Mouse (Mus musculus): Measurements from ENCODE around the gene Aadac. TPM values are rescaled to one million over a fixed set of nuclear protein-coding genes. Genes with fewer than 3 reads are reported as not detected.

The Aadac gene
- polyA plus RNA-seq, 2 experiments = 102 to 259 TPM

DNA sequence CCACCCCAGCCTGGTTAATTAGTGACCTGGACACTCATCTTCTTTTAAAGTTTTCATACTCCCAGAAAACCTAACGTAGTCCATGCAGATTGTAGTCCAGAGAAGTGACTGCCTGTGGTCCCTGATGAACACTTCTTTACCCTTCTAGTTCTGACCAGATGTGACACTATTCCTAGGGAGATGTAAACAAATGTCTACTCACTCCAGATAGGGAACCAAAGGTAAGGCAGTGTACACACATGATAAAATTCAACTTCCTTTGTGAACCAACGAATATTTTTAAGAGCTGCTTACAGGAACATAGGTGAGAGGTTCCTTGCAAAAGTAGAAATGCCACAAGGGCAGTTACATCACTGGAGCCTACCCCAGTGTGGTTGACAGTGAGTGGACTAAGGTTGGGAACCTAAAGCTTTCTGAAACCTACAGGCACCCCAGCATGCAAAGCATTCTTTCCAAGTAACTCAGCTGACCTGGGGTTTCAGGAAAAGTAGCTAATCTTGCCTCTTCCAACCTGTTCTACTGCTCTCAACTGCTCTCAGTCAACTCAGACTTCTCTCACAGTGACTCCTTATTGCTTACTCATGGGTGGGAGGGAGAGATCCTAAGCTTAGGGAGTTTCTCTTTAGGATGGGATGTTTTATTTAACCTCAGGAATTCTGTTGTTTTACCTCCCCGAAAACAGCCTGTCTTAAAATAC, 27.9 kb downstream of the Aadac start:
- Histone ChIP-seq H3K27me3 (ENCODE audit: control insufficient read depth, insufficient read depth, low read length) (no peaks in the 10 kb centered on the region), H3K9me3 (ENCODE audit: control insufficient read depth, low read length) (no peaks in the 10 kb centered on the region), H3K4me1 (replicated peaks; ENCODE audit: control insufficient read depth in 2 of 2, insufficient read depth in 2 of 2, low read length in 1 of 2) (no peaks in the 10 kb centered on the region), H3K4me3 (ENCODE audit: insufficient read depth in 1 of 2, low read depth in 2 of 2, low read length in 2 of 2) (no peak overlapping the region), H3K9ac (replicated peaks) (no peak overlapping the region), H3K4me2 (ENCODE audit: low read depth) (no peak overlapping the region), H3K27ac (no peak overlapping the region), H3K36me3 (replicated peaks; ENCODE audit: control insufficient read depth, insufficient read depth, low read depth) (no peaks in the 10 kb centered on the region)
- no peak for DNase-seq (ENCODE audit: low read depth in 3 of 3, low spot score in 3 of 3)
- TF ChIP-seq EP300 (IDR thresholded peaks at IDR 0.05; ENCODE audit: low read depth) = no peak
- TF ChIP-seq CTCF (IDR thresholded peaks at IDR 0.05; ENCODE audit: low read depth) = no peak
- ATAC-seq (ENCODE audit: insufficient read depth) = no peak
- WGBS (ENCODE audit: insufficient replicate concordance) = 32% methylated on average over 3 of the region's 3 CpGs

GRCm38 (mm10) chr3:60053931-60054330, 28.4 kb downstream of the Aadac start:
- ATAC-seq (ENCODE audit: insufficient read depth) (no peak), DNase-seq (ENCODE audit: low read depth in 3 of 3, low spot score in 3 of 3) (no peak)
- Histone ChIP-seq H3K4me3 (ENCODE audit: insufficient read depth in 1 of 2, low read depth in 2 of 2, low read length in 2 of 2) (no peak overlapping the region), H3K9me3 (ENCODE audit: control insufficient read depth, low read length) (no peaks in the 10 kb centered on the region), H3K27ac (no peak overlapping the region), H3K36me3 (replicated peaks; ENCODE audit: control insufficient read depth, insufficient read depth, low read depth) (no peaks in the 10 kb centered on the region), H3K27me3 (ENCODE audit: control insufficient read depth, insufficient read depth, low read length) (no peaks in the 10 kb centered on the region), H3K4me1 (replicated peaks; ENCODE audit: control insufficient read depth in 2 of 2, insufficient read depth in 2 of 2, low read length in 1 of 2) (no peaks in the 10 kb centered on the region), H3K9ac (replicated peaks) (no peak overlapping the region), H3K4me2 (ENCODE audit: low read depth) (no peak overlapping the region)
- TF ChIP-seq EP300 (IDR thresholded peaks at IDR 0.05; ENCODE audit: low read depth) (no peak), CTCF (IDR thresholded peaks at IDR 0.05; ENCODE audit: low read depth) (no peak)
- 78% methylated on average over 2 of the region's 2 CpGs for WGBS (ENCODE audit: insufficient replicate concordance)

- 20% methylated on average over 3 of the region's 3 CpGs for WGBS (ENCODE audit: insufficient replicate concordance)
- Histone ChIP-seq H3K27ac (no peak overlapping the region), H3K9ac (replicated peaks) (no peak overlapping the region), H3K36me3 (replicated peaks; ENCODE audit: control insufficient read depth, insufficient read depth, low read depth) (no peaks in the 10 kb centered on the region), H3K4me2 (ENCODE audit: low read depth) (no peak overlapping the region), H3K4me1 (replicated peaks; ENCODE audit: control insufficient read depth in 2 of 2, insufficient read depth in 2 of 2, low read length in 1 of 2) (no peaks in the 10 kb centered on the region), H3K27me3 (ENCODE audit: control insufficient read depth, insufficient read depth, low read length) (no peaks in the 10 kb centered on the region), H3K9me3 (ENCODE audit: control insufficient read depth, low read length) (no peaks in the 10 kb centered on the region), H3K4me3 (ENCODE audit: insufficient read depth in 1 of 2, low read depth in 2 of 2, low read length in 2 of 2) (no peak overlapping the region)
- DNase-seq (ENCODE audit: low read depth in 3 of 3, low spot score in 3 of 3) (no peak), ATAC-seq (ENCODE audit: insufficient read depth) (no peak)
- no peak for TF ChIP-seq EP300 (IDR thresholded peaks at IDR 0.05; ENCODE audit: low read depth)
- peak; percentile 27; the same call in 1 of the 2 replicates for TF ChIP-seq CTCF (IDR thresholded peaks at IDR 0.05; ENCODE audit: low read depth)
These were observed 30.9 kb downstream of the Aadac start for GRCm38 (mm10) chr3:60056451-60056850.

DNA sequence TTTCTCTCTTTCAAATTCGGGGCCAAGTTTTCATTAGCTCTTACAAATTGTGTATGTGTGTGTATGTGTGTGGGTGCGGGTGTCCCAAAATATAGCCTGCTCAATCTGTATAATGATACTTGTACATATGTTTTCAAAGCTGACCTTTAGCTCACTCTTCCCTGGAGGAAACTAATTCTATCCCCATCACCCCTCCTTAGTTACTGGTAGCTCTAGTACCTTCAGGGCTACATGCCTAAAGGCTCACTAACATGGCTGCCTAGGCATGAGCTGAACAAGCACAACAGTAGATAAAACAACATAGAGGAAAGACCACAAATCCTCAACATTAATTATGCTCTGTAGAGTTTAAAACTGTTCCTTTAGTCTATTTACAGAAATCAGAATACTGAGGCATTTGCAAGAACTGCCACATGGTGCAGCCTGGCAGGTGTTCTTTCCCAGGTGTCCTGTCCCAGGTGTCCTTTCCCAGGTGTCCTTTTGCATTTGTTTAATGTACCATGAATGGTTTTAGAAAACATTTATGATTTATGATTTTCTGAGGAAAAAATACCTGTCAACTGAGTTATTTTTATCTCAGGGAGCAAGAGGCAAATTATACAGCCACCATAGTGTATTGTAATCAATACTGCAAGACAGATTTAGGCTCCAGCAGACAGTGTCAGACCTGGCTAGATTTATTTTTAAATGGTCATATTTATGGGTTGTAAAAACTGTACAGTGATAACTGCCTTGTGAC, 31.7 kb downstream of the Aadac start:
- Histone ChIP-seq H3K36me3 (replicated peaks; ENCODE audit: control insufficient read depth, insufficient read depth, low read depth) (no peaks in the 10 kb centered on the region), H3K4me2 (ENCODE audit: low read depth) (no peak overlapping the region), H3K27ac (no peak overlapping the region), H3K4me3 (ENCODE audit: insufficient read depth in 1 of 2, low read depth in 2 of 2, low read length in 2 of 2) (no peak overlapping the region), H3K27me3 (ENCODE audit: control insufficient read depth, insufficient read depth, low read length) (no peaks in the 10 kb centered on the region), H3K4me1 (replicated peaks; ENCODE audit: control insufficient read depth in 2 of 2, insufficient read depth in 2 of 2, low read length in 1 of 2) (no peaks in the 10 kb centered on the region), H3K9ac (replicated peaks) (no peak overlapping the region), H3K9me3 (ENCODE audit: control insufficient read depth, low read length) (no peaks in the 10 kb centered on the region)
- ATAC-seq (ENCODE audit: insufficient read depth) = no peak
- TF ChIP-seq EP300 (IDR thresholded peaks at IDR 0.05; ENCODE audit: low read depth) = no peak
- TF ChIP-seq CTCF (IDR thresholded peaks at IDR 0.05; ENCODE audit: low read depth) = no peak
- DNase-seq (ENCODE audit: low read depth in 3 of 3, low spot score in 3 of 3) = no peak
- WGBS (ENCODE audit: insufficient replicate concordance) = 60% methylated on average over 2 of the region's 2 CpGs

GRCm38 (mm10) chr3:60057809-60058082, 32.2 kb downstream of the Aadac start:
- Histone ChIP-seq H3K4me3 (ENCODE audit: insufficient read depth in 1 of 2, low read depth in 2 of 2, low read length in 2 of 2) (no peak overlapping the region), H3K4me1 (replicated peaks; ENCODE audit: control insufficient read depth in 2 of 2, insufficient read depth in 2 of 2, low read length in 1 of 2) (no peaks in the 10 kb centered on the region), H3K27me3 (ENCODE audit: control insufficient read depth, insufficient read depth, low read length) (no peaks in the 10 kb centered on the region), H3K36me3 (replicated peaks; ENCODE audit: control insufficient read depth, insufficient read depth, low read depth) (no peaks in the 10 kb centered on the region), H3K9me3 (ENCODE audit: control insufficient read depth, low read length) (no peaks in the 10 kb centered on the region), H3K27ac (no peak overlapping the region), H3K4me2 (ENCODE audit: low read depth) (no peak overlapping the region), H3K9ac (replicated peaks) (no peak overlapping the region)
- no peak for ATAC-seq (ENCODE audit: insufficient read depth)
- WGBS (ENCODE audit: insufficient replicate concordance) = 33% methylated on average over 1 of the region's 1 CpGs
- no peak for TF ChIP-seq EP300 (IDR thresholded peaks at IDR 0.05; ENCODE audit: low read depth)
- TF ChIP-seq CTCF (IDR thresholded peaks at IDR 0.05; ENCODE audit: low read depth) = no peak
- DNase-seq (ENCODE audit: low read depth in 3 of 3, low spot score in 3 of 3) = no peak

Data from liver, embryonic 14.5 days (tissue).